Mouse (Mus musculus) common myeloid progenitor, adult 5-6 weeks (primary cell): ENCODE data around the gene Sfxn2. TPM values are rescaled to one million over a fixed set of nuclear protein-coding genes. Genes with fewer than 3 reads are reported as not detected.
A peak's percentile ranks its signal among the peaks of the same experiment; 100 is the strongest.

Experiments used
- ATAC-seq: replicated peaks from 2 replicates; pipeline ENCODE4 v1.8.0; 2016; ENCODE audit warnings: low read depth, mild to moderate bottlenecking, moderate TSS enrichment, inconsistent platforms; ENCODE audit not compliant: poor library complexity, severe bottlenecking
- total RNA-seq: library from RNA; stranded (forward); fragments of 200-1000, 187-1606 nt; gene quantifications from 2 replicates; pipeline ENCODE4 v1.2.3, GENCODE M21; 2017

Sfxn2 gene
- total RNA-seq, 1 experiment from 2014 or later = 13.3 TPM

DNA sequence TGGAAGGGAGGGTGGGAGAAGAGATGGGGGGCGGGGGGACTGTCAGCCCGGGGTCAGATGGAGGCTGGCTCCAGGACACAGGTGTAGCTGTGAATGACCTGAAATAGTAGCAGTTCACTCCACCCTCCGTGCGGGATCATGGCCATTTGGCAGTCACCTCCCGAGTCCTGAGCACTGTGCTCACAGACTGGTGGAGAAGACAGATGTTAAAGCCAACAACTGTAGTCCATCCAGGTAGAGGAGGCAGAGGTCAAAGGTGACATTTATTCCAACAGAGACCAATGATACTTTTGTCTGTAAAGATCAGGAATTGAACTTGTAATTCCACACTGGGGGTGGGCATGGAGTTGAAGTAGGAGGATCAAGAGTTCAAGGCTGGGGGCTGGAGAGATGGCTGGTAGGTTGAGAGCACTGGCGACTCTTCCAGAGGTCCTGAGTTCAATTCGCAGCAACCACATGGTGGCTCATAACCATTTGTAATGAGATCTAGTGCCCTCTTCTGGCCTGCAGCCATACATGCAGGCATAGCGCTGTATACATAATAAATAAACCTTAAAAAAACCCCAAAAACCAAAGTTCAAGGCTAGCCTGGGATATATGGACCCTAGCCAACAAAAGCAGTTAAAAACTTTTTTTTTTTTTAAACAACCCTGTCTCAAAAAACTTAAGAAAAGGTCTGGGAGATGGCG is 19.7 kb downstream of the Sfxn2 start:
- no peak for ATAC-seq

- no peak for ATAC-seq
Observed at GRCm38 (mm10) chr19:46598187-46598586, 25.0 kb downstream of the Sfxn2 start.

GRCm38 (mm10) chr19:46598720-46599252 is 25.6 kb downstream of the Sfxn2 start, which contains the start of gene Wbp1l:
Wbp1l (plus strand) TSS chr19:46599084.
- peak; percentile 95 for ATAC-seq

DNA sequence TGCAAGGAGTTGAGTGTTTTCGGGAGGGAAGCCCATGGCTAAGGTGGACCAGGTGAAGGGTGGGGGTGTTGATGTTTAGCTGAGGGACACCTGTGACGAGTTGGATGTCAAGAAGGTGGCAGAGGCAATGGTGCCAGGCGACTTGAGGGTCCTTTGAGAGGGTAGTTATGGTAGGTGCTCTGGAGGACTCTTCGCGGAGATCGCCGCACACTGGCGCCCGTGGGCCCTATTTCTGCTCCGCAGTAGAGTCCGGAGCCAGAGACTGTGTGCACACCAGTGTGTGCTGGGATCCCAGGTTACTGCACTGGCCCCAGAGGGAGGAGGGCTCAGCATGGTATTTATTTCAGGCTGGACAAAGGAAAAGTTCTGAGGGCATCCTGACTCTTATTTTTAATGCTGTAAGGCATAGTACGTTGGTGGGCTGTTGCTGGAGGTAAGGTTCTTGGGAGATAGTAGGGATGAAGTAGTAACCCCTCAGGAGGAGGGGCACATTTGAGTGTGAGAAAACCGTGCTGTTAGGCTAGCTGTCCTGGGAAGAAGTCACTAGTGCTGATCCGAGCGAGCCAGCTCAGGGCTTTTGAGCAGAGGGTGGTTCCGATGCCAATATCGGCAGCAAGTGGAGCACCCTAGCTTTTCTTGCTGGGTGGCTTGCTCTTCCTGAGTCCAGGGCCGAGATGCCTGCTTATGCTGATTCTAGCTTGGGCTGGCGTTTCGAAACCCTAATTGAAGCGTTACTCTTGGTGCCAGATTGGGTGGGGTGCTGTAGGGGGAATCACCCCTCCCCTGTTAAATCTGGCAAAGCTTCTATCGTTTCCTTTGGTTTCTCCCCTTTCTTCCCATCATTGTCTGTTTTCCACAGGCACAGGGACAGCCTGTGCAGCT is 26.5 kb downstream of the Sfxn2 start:
- ATAC-seq = no peak

DNA sequence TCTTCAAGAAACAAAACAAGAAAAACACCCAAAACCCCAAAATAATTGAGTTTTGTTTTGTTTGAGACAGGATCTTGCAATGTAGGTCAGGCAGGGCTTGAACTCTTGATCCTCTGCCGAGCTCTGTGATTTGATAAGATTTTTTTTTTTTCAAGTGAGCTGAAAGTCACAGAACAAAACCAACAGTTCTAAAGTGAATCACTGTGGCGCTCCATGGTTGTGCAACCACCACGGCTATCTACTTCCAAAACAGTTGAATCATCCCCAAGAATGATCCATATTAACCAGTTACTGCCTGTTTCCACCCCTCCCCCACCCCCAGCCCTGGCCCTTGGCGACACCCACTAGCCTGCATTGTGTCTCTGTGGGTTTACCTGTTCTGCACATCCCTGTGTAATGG is 27.2 kb downstream of the Sfxn2 start:
- ATAC-seq = no peak

DNA sequence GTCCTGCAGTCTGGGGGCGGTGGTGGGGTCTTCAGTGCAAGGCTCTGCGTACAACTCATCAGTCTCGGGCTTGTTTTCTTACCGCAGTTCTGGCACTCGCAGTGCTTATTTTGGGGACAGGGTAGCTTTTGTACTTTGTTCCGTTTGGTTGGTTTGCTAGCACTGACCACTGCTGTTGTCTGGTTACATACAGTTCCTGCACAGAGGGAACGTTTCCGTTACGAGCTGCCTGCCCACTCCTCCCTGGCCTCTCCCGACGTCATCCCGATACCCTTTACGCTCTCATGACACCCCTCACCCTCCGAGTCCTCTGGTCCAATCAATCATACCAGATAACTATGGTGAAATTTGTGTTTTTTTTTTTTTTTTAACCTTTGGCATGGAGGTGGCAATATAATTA is 28.3 kb downstream of the Sfxn2 start:
- ATAC-seq = no peak

DNA sequence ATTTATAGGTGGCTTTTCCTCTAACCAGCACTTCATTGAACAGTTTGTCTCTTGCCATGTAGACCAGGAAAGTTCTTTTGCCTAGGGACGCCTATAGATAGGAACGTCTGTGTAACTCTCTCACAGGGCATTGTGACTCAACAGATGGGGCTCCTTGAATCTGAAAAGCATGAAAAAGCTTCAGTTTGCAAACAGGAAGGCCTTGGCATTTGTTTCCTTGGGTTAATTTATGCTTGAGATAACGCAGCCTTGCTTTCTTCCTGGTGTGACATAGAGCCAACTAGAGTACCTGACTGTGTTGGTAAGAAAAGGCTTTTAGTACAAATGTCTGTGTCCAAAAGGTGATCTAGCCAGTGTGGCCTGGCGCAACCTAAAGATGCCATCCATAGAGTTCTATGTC is 29.2 kb downstream of the Sfxn2 start:
- no peak for ATAC-seq

- ATAC-seq = no peak
Observed at GRCm38 (mm10) chr19:46606718-46607117, 33.6 kb downstream of the Sfxn2 start.

GRCm38 (mm10) chr19:46607424-46607823 is 34.3 kb downstream of the Sfxn2 start:
- ATAC-seq = peak; percentile 73

GRCm38 (mm10) chr19:46608158-46608557 is 35.0 kb downstream of the Sfxn2 start:
- ATAC-seq = no peak

GRCm38 (mm10) chr19:46616378-46616777 is 43.2 kb downstream of the Sfxn2 start:
- no peak for ATAC-seq

DNA sequence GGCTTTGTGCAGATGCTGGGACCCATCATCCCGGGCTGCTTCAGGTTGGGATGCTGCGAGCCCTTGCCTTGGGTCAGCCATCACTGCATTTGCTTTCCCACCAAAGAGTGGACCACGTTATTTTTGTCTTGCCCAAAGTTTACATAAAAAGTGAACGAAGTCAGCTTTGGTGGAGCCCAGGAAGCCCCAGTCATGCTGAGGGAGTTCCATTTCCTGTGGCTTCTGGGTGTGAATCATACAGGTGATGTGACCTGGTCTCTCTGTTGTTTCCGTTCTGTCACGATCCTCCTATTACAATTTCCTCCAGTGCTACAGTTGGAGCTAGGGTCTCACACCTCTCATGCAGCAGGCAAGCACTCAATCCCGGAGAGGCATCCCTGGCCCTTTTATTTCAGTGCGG is 44.2 kb downstream of the Sfxn2 start:
- no peak for ATAC-seq

DNA sequence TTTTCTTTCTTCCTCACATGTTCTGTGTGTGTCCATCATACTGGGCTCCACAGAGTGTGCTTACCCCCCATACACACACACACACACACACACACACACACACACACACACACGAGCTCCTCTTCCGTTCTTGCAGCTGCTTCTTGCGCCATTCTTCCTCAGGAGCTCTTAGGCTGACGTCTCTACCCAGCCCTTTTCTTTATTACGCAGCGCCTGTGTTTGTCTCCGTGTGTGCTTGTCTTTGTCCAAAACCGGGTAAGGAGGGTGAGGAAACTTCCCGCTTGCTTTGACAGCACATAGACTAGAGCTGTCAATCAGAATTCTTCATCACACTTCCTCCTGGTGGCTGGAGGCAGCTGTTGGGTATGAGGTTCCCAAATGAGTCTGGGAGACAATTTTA is 45.2 kb downstream of the Sfxn2 start:
- peak; percentile 81 for ATAC-seq

- no peak for ATAC-seq
Observed at GRCm38 (mm10) chr19:46619001-46619400, 45.8 kb downstream of the Sfxn2 start.

- ATAC-seq = no peak
Observed at GRCm38 (mm10) chr19:46619518-46619917, 46.4 kb downstream of the Sfxn2 start.

GRCm38 (mm10) chr19:46620016-46620808 is 47.0 kb downstream of the Sfxn2 start:
- no peak for ATAC-seq

DNA sequence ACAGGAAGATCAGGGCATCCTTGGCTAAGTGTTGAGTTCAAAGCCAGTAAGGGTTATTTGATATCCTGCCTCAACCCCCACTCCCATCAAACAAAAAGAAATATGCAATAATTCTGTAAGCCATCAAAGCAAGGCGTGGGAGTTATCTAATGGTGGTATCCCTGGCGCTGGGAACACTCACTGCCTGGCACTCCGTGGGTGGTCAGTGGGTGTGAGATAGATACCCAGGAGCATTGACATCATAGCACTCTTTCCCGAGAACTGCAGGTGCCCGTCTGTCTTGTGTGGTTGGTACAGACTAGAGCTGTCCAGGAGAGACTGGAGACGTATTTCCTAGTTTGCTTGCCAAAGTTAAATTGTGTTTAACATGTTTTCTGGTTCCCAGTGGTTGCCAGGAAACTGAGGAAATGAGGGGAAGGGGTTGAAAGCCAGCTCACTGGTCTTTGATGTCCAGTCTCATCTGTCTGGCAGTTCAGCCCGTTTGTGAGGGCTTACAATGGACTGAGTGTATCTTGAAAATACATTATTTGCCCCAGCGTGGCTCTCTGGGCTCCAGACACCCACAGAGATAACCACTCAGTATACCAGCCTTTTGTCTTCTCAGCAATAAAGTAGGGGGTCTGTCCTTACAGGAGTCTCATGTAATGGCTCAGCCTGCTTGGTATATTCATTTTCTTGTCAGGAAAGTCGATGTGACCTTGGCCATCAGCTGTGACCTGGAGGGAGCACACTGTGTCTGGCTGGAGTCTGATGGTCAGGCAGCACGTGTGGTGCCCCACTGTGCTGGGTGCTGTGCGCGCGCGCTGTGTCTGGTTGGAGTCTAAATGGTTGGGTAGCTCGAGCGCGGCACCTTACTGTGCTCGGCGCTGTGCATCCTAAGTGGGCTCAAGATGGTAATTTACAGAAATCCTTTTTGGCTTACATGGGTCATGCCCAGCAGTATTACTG is 48.3 kb downstream of the Sfxn2 start:
- no peak for ATAC-seq

- ATAC-seq = no peak
Observed at GRCm38 (mm10) chr19:46622659-46623193, 49.6 kb downstream of the Sfxn2 start.

DNA sequence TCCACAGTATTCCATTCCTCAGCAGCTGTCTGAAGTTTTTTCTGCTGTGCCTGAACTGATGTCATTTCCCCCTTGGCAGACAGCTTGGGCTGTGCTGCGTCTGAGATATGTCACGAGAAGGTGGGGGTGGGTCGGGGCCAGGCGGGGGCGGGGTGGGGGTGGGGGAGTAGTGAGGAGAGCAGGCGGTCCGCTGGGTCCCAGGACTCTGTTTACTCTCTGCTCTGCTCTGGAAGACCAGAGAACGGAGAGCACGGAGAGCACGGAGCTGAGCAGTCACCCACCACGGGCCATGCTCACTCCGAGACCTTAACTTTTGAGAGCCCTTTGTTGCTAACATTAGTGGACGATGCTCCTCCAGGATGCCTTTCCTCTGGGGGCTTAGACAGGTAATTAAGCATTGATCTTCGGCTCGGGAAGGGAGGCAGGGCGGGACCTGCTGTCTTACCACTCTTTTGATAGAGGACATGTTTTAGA is 50.1 kb downstream of the Sfxn2 start:
- ATAC-seq = no peak
